Comparison of ENCODE assay signal across 19 mouse cellular contexts in the genomic region with DNA sequence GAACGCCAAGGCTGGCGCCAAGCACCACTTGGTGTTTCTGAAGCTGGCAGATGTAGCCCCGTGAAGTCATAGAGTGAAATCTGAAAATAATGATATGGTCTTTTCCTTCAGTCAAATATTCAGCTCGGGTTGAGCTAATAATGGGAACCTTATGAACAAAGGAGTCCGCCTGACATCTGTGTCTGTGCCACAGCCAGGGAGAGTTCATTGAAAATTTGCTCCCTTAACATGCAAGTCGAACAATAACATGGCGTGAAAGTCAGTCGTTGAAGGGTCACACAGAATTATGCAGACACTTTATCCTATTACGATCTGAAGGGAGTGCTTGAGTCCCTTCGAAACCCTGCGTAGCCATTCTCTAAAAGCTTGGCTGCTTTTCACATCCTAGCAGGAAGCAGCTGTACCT.
DNase-seq lines count a peak whose midpoint lies in the region; TF ChIP-seq lines count a peak whose summit lies in the region.
"Had no signal": no experiment of that assay in that cellular context is flagged by ENCODE, and none has a peak within 500 bp of the region (broad histone marks: within the 10 kb centered on the region; RNA-seq: fewer than 3 reads in every experiment).

No protein-coding gene starts in this region.

- H3K4me1 ChIP-seq in embryonic fibroblast, embryonic 13.5 days (ENCODE audit: control insufficient read depth, insufficient read depth, low read length), result peaks cover 6% of the 10 kb centered on the region
- H3K4me1 ChIP-seq: heart, embryonic 15.5 days; liver, embryonic 13.5 days had no signal

- no peak for TF ChIP-seq POLR2A in embryonic fibroblast, embryonic 13.5 days (IDR thresholded peaks at IDR 0.05; ENCODE audit: low read depth, low read length)

- H3K4me3 ChIP-seq in embryonic fibroblast, embryonic 13.5 days (ENCODE audit: insufficient read depth, low read length), result no peak overlapping the region
- H3K4me3 ChIP-seq: heart, embryonic 15.5 days; left cerebral cortex, adult 2 months; limb, embryonic 12.5 days; liver, embryonic 13.5 days; lung, embryonic 15.5 days had no signal

- peak overlapping the region; percentile 86 for H3K27ac ChIP-seq in embryonic fibroblast, embryonic 13.5 days (ENCODE audit: insufficient read depth, low read length)
- H3K27ac ChIP-seq: heart, embryonic 15.5 days; left cerebral cortex, adult 2 months; limb, embryonic 12.5 days; liver, embryonic 13.5 days; lung, embryonic 15.5 days; stomach, postnatal 0 days had no signal

- intact Hi-C loops in left cerebral cortex, postnatal 10 days (cut with DNase I), result no loop called here

- TF ChIP-seq CTCF in embryonic fibroblast, embryonic 13.5 days (IDR thresholded peaks at IDR 0.05; ENCODE audit: borderline replicate concordance, insufficient read depth, low read length), result no peak

- DNase-seq in embryo, embryonic 11 days, result peak; percentile 18
- no peak for DNase-seq in embryo, embryonic 10 days (ENCODE audit: low spot score)
- peak; percentile 71 for DNase-seq in NIH3T3 (ENCODE audit: low read depth)
- DNase-seq in mesoderm, embryonic 11.5 days (ENCODE audit: low read depth, low spot score), result peak; percentile 21
- no peak for DNase-seq in left cerebral cortex, postnatal 10 days (ENCODE audit: extremely low spot score in 1 of 2, low spot score in 2 of 2)
- no peak for DNase-seq in testis, postnatal 14 days (ENCODE audit: low spot score)
- DNase-seq in layer of hippocampus, postnatal 10 days (ENCODE audit: low spot score in 2 of 2), result no peak
- DNase-seq: adrenal gland, adult 8-10 months; cerebellum, adult 18-20 months; heart, adult 11 months; liver, embryonic 13.5 days; right cerebral cortex, postnatal 14 days; thymus, postnatal 25 days had no signal

Comparison
In these comparisons a context has a peak if more than half of its experiments do, and no peak if none do; other contexts are left out.
1. DNase-seq: peak in embryo, embryonic 11 days (single experiment), NIH3T3 (single experiment) and mesoderm, embryonic 11.5 days (single experiment); none in embryo, embryonic 10 days (single experiment), left cerebral cortex, postnatal 10 days (0 of 2), testis, postnatal 14 days (single experiment) and layer of hippocampus, postnatal 10 days (0 of 2).